Mouse (Mus musculus) limb, embryonic 11.5 days (tissue): ENCODE measurements around the gene Pard6b. TPM values are rescaled to one million over a fixed set of nuclear protein-coding genes. Genes with fewer than 3 reads are reported as not detected.
A peak's percentile ranks its signal among the peaks of the same experiment; 100 is the strongest.

ENCODE experiments used
- ATAC-seq: fragments of 200-750 bp; cut with Nextera tagmentation; 2 replicates; pipeline ENCODE4 v1.8.0; 2017; ENCODE audit warnings: low read depth; ENCODE audit not compliant: insufficient number of reproducible peaks, low FRiP score, low TSS enrichment
- DNase-seq: peaks from one replicate; pipeline ENCODE4 v3.0.0-alpha.2; 2015; ENCODE audit warnings: low spot score
- H3K27ac ChIP-seq: fragments of 300-500 bp; sonication (generic); replicated peaks from 2 replicates; pipeline ENCODE4 v1.5.1; 2014; ENCODE audit warnings: low read depth, mild to moderate bottlenecking, low read length
- H3K27me3 ChIP-seq: fragments of 300-500 bp; sonication (generic); 2 replicates; pipeline ENCODE4 v1.6.1; 2014; ENCODE audit warnings: mild to moderate bottlenecking, low read length, mixed read lengths; ENCODE audit not compliant: control insufficient read depth, insufficient read depth
- H3K36me3 ChIP-seq: fragments of 300-500 bp; sonication (generic); 2 replicates; pipeline ENCODE4 v1.6.1; 2014; ENCODE audit warnings: mild to moderate bottlenecking, low read length, moderate library complexity, mixed read lengths; ENCODE audit not compliant: control insufficient read depth, insufficient read depth
- H3K4me1 ChIP-seq: fragments of 300-500 bp; sonication (generic); 2 replicates; pipeline ENCODE4 v1.6.1; 2014; ENCODE audit warnings: low read length, mixed read lengths; ENCODE audit not compliant: control insufficient read depth, insufficient read depth
- H3K4me2 ChIP-seq: fragments of 300-500 bp; sonication (generic); 2 replicates; pipeline ENCODE4 v1.6.1; 2014; ENCODE audit warnings: low read depth, mild to moderate bottlenecking, moderate library complexity; ENCODE audit not compliant: severe bottlenecking
- H3K4me3 ChIP-seq: fragments of 300-500 bp; sonication (generic); 2 replicates; pipeline ENCODE4 v1.5.1; 2014; ENCODE audit warnings: low read depth, low read length
- H3K9ac ChIP-seq: fragments of 300-500 bp; sonication (generic); 2 replicates; pipeline ENCODE4 v1.6.1; 2014; ENCODE audit warnings: mild to moderate bottlenecking, low read length
- H3K9me3 ChIP-seq: fragments of 300-500 bp; sonication (generic); 2 replicates; pipeline ENCODE4 v1.6.1; 2016; ENCODE audit warnings: low read length; ENCODE audit not compliant: control insufficient read depth
- WGBS: fragments of 180-500 bp; shearing (Covaris S2); extraction: QIAGEN DNeasy Blood & Tissue Kit; methylation state at CpG from one replicate; pipeline ENCODE4 v1.1.7; 2014; 5-methylcytosine and 5-hydroxymethylcytosine counted together
- polyA plus RNA-seq: library from polyadenylated mRNA; unstranded; fragments of >200 nt; fragmentation: Nextera tagmentation; extraction: Ambion mirVana; gene quantifications from 2 replicates; pipeline ENCODE4 v1.2.1, GENCODE M21; 2014

The Pard6b gene
- polyA plus RNA-seq, 1 experiment from 2014 or later = 5.7 TPM

DNA sequence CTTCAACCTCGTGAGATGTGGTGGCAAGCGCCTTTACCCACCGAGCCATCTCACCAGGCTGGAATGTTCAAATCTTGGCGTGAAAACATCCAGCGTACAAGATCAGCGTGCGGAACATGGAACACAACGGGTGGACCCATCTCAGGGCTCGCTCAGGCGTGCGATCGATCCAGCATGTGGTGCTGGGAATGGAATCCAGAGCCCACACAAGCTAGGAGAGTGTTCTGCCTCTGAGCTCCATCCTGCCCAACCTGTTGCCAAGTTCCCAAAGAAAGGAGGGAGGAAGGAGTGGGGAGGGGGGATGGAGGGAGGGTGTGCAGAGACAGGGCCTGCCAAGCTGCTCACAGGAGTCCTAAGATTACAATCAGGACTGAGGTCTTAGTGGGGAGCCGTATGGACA, 35.4 kb upstream of the Pard6b start:
- H3K36me3 ChIP-seq = no peaks in the 10 kb centered on the region; the same call in 1 of the 2 replicates
- DNase-seq = no peak
- no peak overlapping the region; the same call in 1 of the 2 replicates for H3K27ac ChIP-seq
- H3K9ac ChIP-seq = no peak overlapping the region
- WGBS = 78% methylated on average over 13 of the region's 13 CpGs
- H3K9me3 ChIP-seq = no peaks in the 10 kb centered on the region
- peaks cover 10% of the 10 kb centered on the region for H3K27me3 ChIP-seq
- ATAC-seq = no peak
- peaks cover 13% of the 10 kb centered on the region for H3K4me1 ChIP-seq
- no peak overlapping the region for H3K4me3 ChIP-seq
- no peak overlapping the region for H3K4me2 ChIP-seq

DNA sequence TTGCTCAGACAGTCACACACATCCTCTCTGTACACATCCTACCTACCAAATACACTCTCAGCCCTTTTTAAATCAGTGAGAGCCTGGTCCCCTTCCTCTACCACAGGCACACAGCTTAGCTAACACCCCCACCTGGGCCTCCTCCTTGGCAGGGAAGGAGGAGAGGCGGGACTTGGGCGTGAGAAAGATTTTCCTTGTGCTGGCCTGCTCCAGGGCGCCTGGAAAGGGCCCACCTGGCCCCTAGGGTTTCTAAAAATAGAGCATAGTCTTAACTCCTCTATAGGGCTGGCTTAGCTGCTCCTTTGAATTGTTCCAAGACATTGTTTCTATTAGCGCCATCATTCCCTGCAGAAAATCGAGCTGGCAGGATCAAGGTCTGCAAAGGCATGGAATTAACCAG, 35.0 kb upstream of the Pard6b start:
- ATAC-seq = 0 out of 2 replicates have a peak, but pooled peaks have one; percentile 32
- Histone ChIP-seq H3K36me3 (no peaks in the 10 kb centered on the region; the same call in 1 of the 2 replicates), H3K4me2 (no peak overlapping the region), H3K9ac (no peak overlapping the region), H3K4me1 (peaks cover 16% of the 10 kb centered on the region), H3K9me3 (no peaks in the 10 kb centered on the region), H3K4me3 (no peak overlapping the region), H3K27me3 (peaks cover 11% of the 10 kb centered on the region), H3K27ac (no peak overlapping the region; the same call in 1 of the 2 replicates)
- 23% methylated on average over 5 of the region's 5 CpGs for WGBS
- DNase-seq = no peak

- no peak overlapping the region for H3K4me3 ChIP-seq
- H3K9ac ChIP-seq = no peak overlapping the region
- no peak overlapping the region for H3K4me2 ChIP-seq
- DNase-seq = peak; percentile 46
- peaks cover 18% of the 10 kb centered on the region for H3K27me3 ChIP-seq
- H3K9me3 ChIP-seq = no peaks in the 10 kb centered on the region
- no peak for ATAC-seq
- no peak overlapping the region for H3K27ac ChIP-seq
- no peaks in the 10 kb centered on the region; the same call in 1 of the 2 replicates for H3K36me3 ChIP-seq
- peaks cover 18% of the 10 kb centered on the region for H3K4me1 ChIP-seq
- WGBS = 78% methylated on average over 4 of the region's 4 CpGs
Measured at GRCm38 (mm10) chr2:168046467-168046866, 34.3 kb upstream of the Pard6b start.

DNA sequence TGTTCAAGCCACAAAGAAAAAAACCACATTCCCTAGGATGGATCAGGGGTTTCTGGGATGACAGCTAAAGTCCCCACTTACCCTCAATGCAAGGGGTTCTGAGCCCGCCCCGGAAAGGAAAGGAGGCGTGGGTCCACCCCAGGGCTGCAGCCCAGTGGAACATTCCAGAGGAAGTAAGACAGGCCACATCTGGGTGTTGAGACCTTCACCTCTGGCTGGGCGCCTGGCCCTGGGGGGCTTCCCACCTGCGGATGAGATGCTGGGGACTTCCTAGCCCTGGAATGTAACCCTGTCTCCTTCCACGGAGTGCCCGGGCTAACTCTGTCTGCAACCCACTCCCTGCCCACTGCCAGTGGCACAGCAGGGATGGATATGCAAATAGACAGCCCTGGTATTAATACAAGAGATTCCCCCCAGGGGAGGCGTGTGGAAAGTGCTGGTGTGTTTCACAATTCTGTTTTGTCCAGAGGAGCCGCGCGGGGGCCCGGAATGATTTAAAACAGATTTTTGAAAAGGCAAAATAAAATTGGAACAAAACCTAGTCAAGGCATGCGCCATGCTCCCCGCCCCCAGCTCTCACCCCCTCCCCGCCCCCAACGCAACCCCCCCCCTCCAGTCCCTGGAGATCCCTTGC, 31.7 kb upstream of the Pard6b start:
- no peak for ATAC-seq
- Histone ChIP-seq H3K4me1 (peaks cover 18% of the 10 kb centered on the region), H3K27me3 (peaks cover 18% of the 10 kb centered on the region), H3K27ac (no peak overlapping the region), H3K9me3 (no peaks in the 10 kb centered on the region), H3K4me2 (peak overlapping the region; percentile 90; the same call in 1 of the 2 replicates), H3K36me3 (no peaks in the 10 kb centered on the region; the same call in 1 of the 2 replicates), H3K9ac (no peak overlapping the region), H3K4me3 (peak overlapping the region; percentile 7; the same call in 1 of the 2 replicates)
- peak; percentile 42 for DNase-seq
- WGBS = 9% methylated on average over 14 of the region's 16 CpGs

DNA sequence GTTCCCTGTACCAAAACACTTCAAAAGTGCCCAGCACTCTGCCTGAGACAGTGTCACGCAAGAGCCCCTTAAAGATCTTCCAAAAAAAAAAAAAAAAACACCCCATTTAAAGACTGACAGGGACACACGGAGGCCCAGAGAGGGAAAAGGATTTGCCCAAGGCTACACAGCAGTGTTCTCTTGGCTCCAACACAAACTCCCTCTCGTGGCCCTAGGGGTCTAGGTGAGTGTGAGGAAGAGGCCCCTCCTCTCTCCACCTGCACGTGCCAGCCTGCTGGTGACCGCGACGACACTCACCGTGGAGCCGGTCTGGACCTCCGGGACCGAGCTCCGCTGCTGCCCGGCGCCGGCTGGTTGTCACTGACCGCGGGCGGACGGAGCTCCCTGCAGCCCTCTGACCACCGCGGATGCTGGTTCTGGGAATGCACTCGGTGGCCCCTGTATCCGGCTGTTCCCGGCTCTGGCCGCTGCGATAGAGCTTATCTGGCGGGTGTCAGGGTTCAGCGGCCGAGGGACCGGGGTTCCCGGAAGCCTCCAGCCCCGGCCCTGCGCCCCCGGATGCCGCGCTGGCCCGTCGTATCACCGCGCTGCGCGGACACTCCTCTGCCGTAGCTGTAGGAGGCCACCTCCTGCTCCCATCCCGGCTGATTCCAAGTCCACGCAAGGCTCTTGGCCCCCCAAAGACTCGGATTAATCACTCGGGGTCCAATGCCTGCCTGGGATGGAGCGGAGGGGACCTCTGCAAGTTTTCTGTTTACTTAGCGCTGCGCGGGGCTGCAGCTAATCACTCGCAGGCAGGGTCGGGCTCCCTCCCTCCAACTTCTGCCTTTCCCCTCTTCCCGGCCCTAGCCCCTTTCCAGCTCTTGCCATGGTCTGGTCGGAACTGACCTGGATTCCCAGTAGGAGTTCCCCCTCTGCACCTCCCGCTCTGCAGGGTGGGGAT, 30.5 kb upstream of the Pard6b start:
- peak overlapping the region; percentile 47 for H3K4me3 ChIP-seq
- WGBS = under 1% methylated on average over 53 of the region's 56 CpGs
- peak overlapping the region; percentile 90 for H3K4me2 ChIP-seq
- H3K27me3 ChIP-seq = peaks cover 18% of the 10 kb centered on the region
- H3K9ac ChIP-seq = peak overlapping the region; percentile 55
- H3K27ac ChIP-seq = no peak overlapping the region
- DNase-seq (peak; percentile 63), ATAC-seq (no peak)
- no peaks in the 10 kb centered on the region for H3K9me3 ChIP-seq
- H3K36me3 ChIP-seq = no peaks in the 10 kb centered on the region; the same call in 1 of the 2 replicates
- peaks cover 18% of the 10 kb centered on the region for H3K4me1 ChIP-seq

- no peaks in the 10 kb centered on the region for H3K9me3 ChIP-seq
- no peak overlapping the region for H3K4me3 ChIP-seq
- H3K4me2 ChIP-seq = no peak overlapping the region
- H3K4me1 ChIP-seq = peaks cover 23% of the 10 kb centered on the region
- peaks cover 18% of the 10 kb centered on the region for H3K27me3 ChIP-seq
- 97% methylated on average over 1 of the region's 1 CpGs for WGBS
- DNase-seq (no peak), ATAC-seq (no peak)
- H3K27ac ChIP-seq = no peak overlapping the region
- no peaks in the 10 kb centered on the region for H3K36me3 ChIP-seq
- no peak overlapping the region for H3K9ac ChIP-seq
Measured at GRCm38 (mm10) chr2:168052156-168052555, 28.6 kb upstream of the Pard6b start.

DNA sequence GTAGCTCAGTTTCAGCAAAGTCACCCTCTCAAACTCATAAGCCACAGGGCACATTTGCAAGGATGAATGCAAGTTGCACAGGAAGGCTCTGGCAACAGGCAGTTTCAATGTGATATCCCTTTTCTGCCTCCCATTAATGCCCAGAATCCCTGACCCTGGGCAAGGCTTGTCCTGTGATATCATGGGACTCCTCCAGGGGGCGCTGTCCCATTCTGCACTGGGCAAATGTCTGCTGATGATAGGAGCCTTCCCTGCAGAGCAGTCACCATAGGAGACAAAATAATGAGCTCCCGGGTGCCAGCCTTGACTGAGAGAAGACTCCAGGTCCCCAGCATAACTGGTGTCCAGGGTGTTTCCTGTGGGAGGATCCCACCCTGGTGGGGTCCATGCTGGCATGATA, 28.1 kb upstream of the Pard6b start:
- no peaks in the 10 kb centered on the region for H3K36me3 ChIP-seq
- ATAC-seq (no peak), DNase-seq (peak; percentile 65)
- no peak overlapping the region for H3K4me3 ChIP-seq
- H3K4me1 ChIP-seq = peaks cover 23% of the 10 kb centered on the region
- 11% methylated on average over 2 of the region's 2 CpGs for WGBS
- peaks cover 18% of the 10 kb centered on the region for H3K27me3 ChIP-seq
- H3K27ac ChIP-seq = no peak overlapping the region
- no peaks in the 10 kb centered on the region for H3K9me3 ChIP-seq
- H3K9ac ChIP-seq = no peak overlapping the region
- no peak overlapping the region for H3K4me2 ChIP-seq

DNA sequence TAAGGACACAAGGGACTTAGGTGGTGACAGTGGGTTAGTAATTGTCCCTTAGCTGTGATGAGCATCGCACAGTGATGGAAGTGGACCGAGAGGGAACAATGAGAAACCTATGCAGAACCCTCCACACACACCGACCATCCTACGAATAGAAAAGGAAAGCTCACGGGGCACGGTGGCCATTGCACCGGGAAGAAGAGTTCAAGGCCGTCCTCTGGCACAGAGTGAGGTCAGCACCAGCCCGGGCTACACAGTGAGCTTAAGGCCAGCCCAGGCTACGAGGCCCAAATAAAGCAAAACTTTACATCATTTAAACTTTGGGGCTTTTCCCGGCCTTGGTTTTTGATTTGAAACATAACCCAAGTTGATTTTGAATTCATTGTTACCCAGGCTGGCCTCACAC, 26.7 kb upstream of the Pard6b start:
- no peak overlapping the region for H3K9ac ChIP-seq
- H3K9me3 ChIP-seq = no peaks in the 10 kb centered on the region
- no peaks in the 10 kb centered on the region for H3K36me3 ChIP-seq
- ATAC-seq (no peak), DNase-seq (no peak)
- H3K27ac ChIP-seq = no peak overlapping the region
- WGBS = 92% methylated on average over 11 of the region's 11 CpGs
- H3K4me2 ChIP-seq = no peak overlapping the region
- no peak overlapping the region for H3K4me3 ChIP-seq
- H3K4me1 ChIP-seq = peaks cover 21% of the 10 kb centered on the region
- H3K27me3 ChIP-seq = peaks cover 15% of the 10 kb centered on the region
